Mouse (Mus musculus): ENCODE measurements around the gene Lrrc58.

Gene Lrrc58

GRCm38 (mm10) chr16:37911086-37911485 is 42.9 kb downstream of the Lrrc58 start:
- in situ Hi-C loops (cut with MboI; ENCODE audit: low pct_unique_long_range_greater_than_20kb in 1 of 2, low sequenced_read_pairs in 2 of 2, unreplicated experiment in 1 of 2), result loop anchor here in 1 of 2 experiments (10.0 kb wide), 1 partner anchor 216 kb away; no protein-coding TSS in a partner anchor

- in situ Hi-C loops (cut with MboI; ENCODE audit: low pct_unique_long_range_greater_than_20kb in 1 of 2, low sequenced_read_pairs in 2 of 2, unreplicated experiment in 1 of 2), result loop anchor here in 1 of 2 experiments (10.0 kb wide), 1 partner anchor 221 kb away; no protein-coding TSS in a partner anchor
These were observed 48.1 kb downstream of the Lrrc58 start, which contains the start of gene Gpr156 for GRCm38 (mm10) chr16:37916138-37916817. Gene Gpr156 (plus strand): TSS chr16:37916496.

- in situ Hi-C loops (cut with MboI; ENCODE audit: low pct_unique_long_range_greater_than_20kb in 1 of 2, low sequenced_read_pairs in 2 of 2, unreplicated experiment in 1 of 2), result loop anchor here in 1 of 2 experiments (10.0 kb wide), 1 partner anchor 222 kb away; no protein-coding TSS in a partner anchor
These were observed 48.6 kb downstream of the Lrrc58 start for GRCm38 (mm10) chr16:37916818-37917201.

- in situ Hi-C loops (cut with MboI; ENCODE audit: low pct_unique_long_range_greater_than_20kb in 1 of 2, low sequenced_read_pairs in 2 of 2, unreplicated experiment in 1 of 2), result loop anchor here in 1 of 2 experiments (10.0 kb wide), 1 partner anchor 224 kb away; no protein-coding TSS in a partner anchor
These were observed 50.8 kb downstream of the Lrrc58 start for GRCm38 (mm10) chr16:37919000-37919399.

- in situ Hi-C loops (cut with MboI; ENCODE audit: low pct_unique_long_range_greater_than_20kb in 1 of 2, low sequenced_read_pairs in 2 of 2, unreplicated experiment in 1 of 2), result no loop called here
These were observed 52.7 kb downstream of the Lrrc58 start for GRCm38 (mm10) chr16:37920842-37921409.

- in situ Hi-C loops (cut with MboI; ENCODE audit: low pct_unique_long_range_greater_than_20kb in 1 of 2, low sequenced_read_pairs in 2 of 2, unreplicated experiment in 1 of 2), result loop anchor here in 1 of 2 experiments (25.0 kb wide), 1 partner anchor 561 kb away; no protein-coding TSS in a partner anchor
These were observed 57.9 kb downstream of the Lrrc58 start for GRCm38 (mm10) chr16:37926087-37926486.

- in situ Hi-C loops (cut with MboI; ENCODE audit: low pct_unique_long_range_greater_than_20kb in 1 of 2, low sequenced_read_pairs in 2 of 2, unreplicated experiment in 1 of 2), result loop anchor here in 1 of 2 experiments (25.0 kb wide), 1 partner anchor 560 kb away; no protein-coding TSS in a partner anchor
These were observed 58.9 kb downstream of the Lrrc58 start for GRCm38 (mm10) chr16:37927117-37927516.

- in situ Hi-C loops (cut with MboI; ENCODE audit: low pct_unique_long_range_greater_than_20kb in 1 of 2, low sequenced_read_pairs in 2 of 2, unreplicated experiment in 1 of 2), result loop anchor here in 1 of 2 experiments (25.0 kb wide), 1 partner anchor 558 kb away; no protein-coding TSS in a partner anchor
These were observed 60.8 kb downstream of the Lrrc58 start for GRCm38 (mm10) chr16:37929006-37929405.

GRCm38 (mm10) chr16:37929626-37930025 is 61.4 kb downstream of the Lrrc58 start:
- in situ Hi-C loops (cut with MboI; ENCODE audit: low pct_unique_long_range_greater_than_20kb in 1 of 2, low sequenced_read_pairs in 2 of 2, unreplicated experiment in 1 of 2), result loop anchor here in 1 of 2 experiments (25.0 kb wide), 1 partner anchor 558 kb away; no protein-coding TSS in a partner anchor

GRCm38 (mm10) chr16:37934932-37935331 is 66.7 kb downstream of the Lrrc58 start:
- in situ Hi-C loops (cut with MboI; ENCODE audit: low pct_unique_long_range_greater_than_20kb in 1 of 2, low sequenced_read_pairs in 2 of 2, unreplicated experiment in 1 of 2), result loop anchor here in 1 of 2 experiments (25.0 kb wide), 1 partner anchor 552 kb away; no protein-coding TSS in a partner anchor

- in situ Hi-C loops (cut with MboI; ENCODE audit: low pct_unique_long_range_greater_than_20kb in 1 of 2, low sequenced_read_pairs in 2 of 2, unreplicated experiment in 1 of 2), result loop anchor here in 1 of 2 experiments (25.0 kb wide), 1 partner anchor 550 kb away; no protein-coding TSS in a partner anchor
These were observed 69.1 kb downstream of the Lrrc58 start for GRCm38 (mm10) chr16:37937276-37937675.
